Mouse (Mus musculus) ES-E14 (cell line): ENCODE measurements around the gene Olfr491. TPM values are rescaled to one million over a fixed set of nuclear protein-coding genes. Genes with fewer than 3 reads are reported as not detected.

Experiments
- DNase-seq: peaks from one replicate; pipeline ENCODE4 v3.0.0-alpha.2; 2013; ENCODE audit warnings: low read depth, low spot score
- H3K27ac ChIP-seq: 2 replicates; pipeline ENCODE4 v1.5.1; 2012; ENCODE audit warnings: low read depth, mild to moderate bottlenecking, low read length, moderate library complexity, mixed read lengths; ENCODE audit not compliant: poor library complexity, insufficient read depth, severe bottlenecking
- H3K36me3 ChIP-seq: 2 replicates; pipeline ENCODE4 v1.6.1; 2012; ENCODE audit warnings: mild to moderate bottlenecking, low read length, moderate library complexity, mixed read lengths; ENCODE audit not compliant: control insufficient read depth, poor library complexity, insufficient read depth, severe bottlenecking
- H3K4me1 ChIP-seq, 2 experiments: fragments of 150-350 bp in 1 of 2; sonication (generic) in 1 of 2; 2 replicates each; pipeline ENCODE4 v1.6.1; 2012; ENCODE audit warnings: low read length in 2 of 2, mild to moderate bottlenecking in 1 of 2, mixed read lengths in 1 of 2; ENCODE audit not compliant: control insufficient read depth in 2 of 2, insufficient read depth in 2 of 2, poor library complexity in 1 of 2
- H3K4me3 ChIP-seq, 2 experiments: fragments of 150-350 bp in 1 of 2; sonication (generic) in 1 of 2; 2 replicates each; pipeline ENCODE4 v1.5.1; 2012; ENCODE audit warnings: low read length in 2 of 2, low read depth in 1 of 2, mild to moderate bottlenecking in 1 of 2, mixed read lengths in 1 of 2; ENCODE audit not compliant: insufficient read depth in 1 of 2, poor library complexity in 1 of 2, severe bottlenecking in 1 of 2
- H3K9ac ChIP-seq: 2 replicates; pipeline ENCODE4 v1.6.1; 2012; ENCODE audit warnings: low read depth, mild to moderate bottlenecking, low read length, mixed read lengths; ENCODE audit not compliant: poor library complexity, insufficient read depth, severe bottlenecking
- H3K9me3 ChIP-seq: fragments of 150-350 bp; sonication (generic); 2 replicates; pipeline ENCODE4 v1.6.1; 2012; ENCODE audit warnings: low read depth, mild to moderate bottlenecking, low read length; ENCODE audit not compliant: control insufficient read depth, insufficient read depth
- CHD2 ChIP-seq: IDR thresholded peaks from 2 replicates; pipeline ENCODE4 v1.6.1; 2014; ENCODE audit warnings: mild to moderate bottlenecking, low read depth, low read length, inconsistent platforms
- HCFC1 ChIP-seq: IDR thresholded peaks from 2 replicates; pipeline ENCODE4 v1.6.1; 2012; ENCODE audit warnings: low read length, inconsistent platforms, borderline replicate concordance; ENCODE audit not compliant: insufficient read depth
- MAFK ChIP-seq: IDR thresholded peaks from 2 replicates; pipeline ENCODE4 v1.6.1; 2014; ENCODE audit warnings: mild to moderate bottlenecking, low read depth, low read length, inconsistent platforms; ENCODE audit not compliant: insufficient read depth
- ZC3H11A ChIP-seq: IDR thresholded peaks from 2 replicates; pipeline ENCODE4 v1.6.1; 2012; ENCODE audit warnings: low read depth, mild to moderate bottlenecking, inconsistent platforms, low read length, borderline replicate concordance
- ZNF384 ChIP-seq: IDR thresholded peaks from 2 replicates; pipeline ENCODE4 v1.6.1; 2012; ENCODE audit warnings: low read depth, low read length, inconsistent platforms
- in situ Hi-C, 2 experiments: fragments of 600-800 bp; cut with MboI; formaldehyde crosslinking; loops; one replicate each; pipeline ENCODE4 v1.15.1; 2025; ENCODE audit warnings: low sequenced_read_pairs in 2 of 2, inconsistent platforms in 1 of 2; ENCODE audit not compliant: unreplicated experiment in 2 of 2
- total RNA-seq: library from RNA; depleted of rRNA; stranded (reverse); fragments of 300-350 nt; gene quantifications from 2 replicates; pipeline ENCODE4 v1.2.3, GENCODE M21; 2012; rRNA removed

Gene Olfr491
- total RNA-seq = not detected in 2 replicates

DNA sequence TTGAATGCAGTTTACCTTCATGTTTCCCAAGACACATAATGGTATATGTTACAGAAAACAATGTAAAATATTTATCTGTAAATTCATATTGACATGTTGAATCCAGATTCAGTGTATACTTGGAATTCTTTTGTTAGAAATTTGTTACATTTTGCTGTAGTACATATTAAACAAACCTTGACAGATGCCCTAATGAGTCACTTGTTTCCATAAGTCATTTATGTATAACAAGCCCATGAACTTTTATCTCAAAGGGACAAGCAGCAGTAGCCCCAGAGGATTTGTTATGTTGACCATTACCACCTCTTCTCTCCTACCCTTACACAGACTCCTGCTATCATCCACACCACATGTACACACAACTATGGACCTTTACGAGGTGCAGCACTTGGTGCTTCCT lies at the start of gene Olfr491:
Olfr491 (plus strand) TSS at position 301 of the 400 bp plus-strand sequence.
- DNase-seq = no peak
- H3K4me3 ChIP-seq = no peak within 1 kb of the TSS
- TF ChIP-seq HCFC1 (no peak), ZNF384 (no peak)
- H3K4me1 ChIP-seq = no peaks in the 10 kb centered on the region
- H3K9me3 ChIP-seq = no peaks in the 10 kb centered on the region
- no peaks in the 10 kb centered on the region for H3K36me3 ChIP-seq
- in situ Hi-C loops = no loop called here
- H3K27ac ChIP-seq = no peak within 1 kb of the TSS
- H3K9ac ChIP-seq = no peak within 1 kb of the TSS

DNA sequence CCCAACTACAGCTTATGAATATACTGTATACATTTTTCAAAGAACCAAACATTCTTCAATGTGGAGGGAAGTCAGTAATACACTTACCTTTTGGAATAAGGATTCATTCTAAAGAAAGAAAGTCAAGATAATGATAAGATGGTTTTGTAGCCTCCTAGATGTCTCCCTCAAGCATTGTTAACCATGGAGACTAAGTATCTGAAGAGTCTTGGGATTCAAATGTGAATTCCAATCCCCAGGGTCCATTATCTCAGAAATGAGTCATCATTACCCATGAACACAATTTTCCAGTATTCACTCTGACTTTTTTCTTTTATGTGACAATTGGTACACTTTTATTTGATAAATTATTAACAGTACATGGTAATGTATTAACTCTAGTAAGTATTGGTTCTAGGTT lies 24.4 kb upstream of the Olfr491 start, which contains the start of gene Olfr490:
Olfr490 (minus strand) TSS at position 101 of the 400 bp plus-strand sequence.
- no peak within 1 kb of the TSS for H3K4me3 ChIP-seq
- in situ Hi-C loops = no loop called here
- DNase-seq = no peak
- no peak for TF ChIP-seq CHD2
- no peak for TF ChIP-seq ZNF384
- TF ChIP-seq MAFK = no peak
- TF ChIP-seq HCFC1 = no peak
- TF ChIP-seq ZC3H11A = no peak
- H3K36me3 ChIP-seq = no peaks in the 10 kb centered on the region
- no peak within 1 kb of the TSS for H3K9ac ChIP-seq
- no peak within 1 kb of the TSS for H3K27ac ChIP-seq
- no peaks in the 10 kb centered on the region for H3K9me3 ChIP-seq
- H3K4me1 ChIP-seq = no peaks in the 10 kb centered on the region

DNA sequence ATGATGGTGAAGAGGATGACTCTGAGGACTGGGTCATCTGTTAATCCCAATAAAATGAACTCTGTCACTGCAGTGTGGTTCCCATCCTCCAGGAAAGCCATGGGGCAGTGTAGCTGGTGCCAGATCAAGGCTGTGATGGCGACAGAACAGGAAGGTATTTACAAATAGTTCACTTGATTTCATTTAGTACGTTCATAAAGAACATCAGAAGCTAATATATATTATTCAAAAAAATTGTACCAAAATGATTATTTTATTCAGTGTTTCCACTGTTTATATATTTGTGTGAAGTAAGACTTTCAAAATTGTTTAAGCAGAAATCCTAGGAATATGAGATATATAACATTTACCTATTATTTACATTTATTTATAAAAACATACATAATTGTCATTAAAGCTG lies 10.3 kb downstream of the Olfr491 start, which contains the start of gene Olfr492:
Olfr492 (minus strand) TSS at position 101 of the 400 bp plus-strand sequence.
- TF ChIP-seq CHD2 = no peak
- no peak for TF ChIP-seq MAFK
- TF ChIP-seq ZNF384 = no peak
- TF ChIP-seq HCFC1 = no peak
- TF ChIP-seq ZC3H11A = no peak
- no peak within 1 kb of the TSS for H3K4me3 ChIP-seq
- H3K27ac ChIP-seq = no peak within 1 kb of the TSS
- H3K9ac ChIP-seq = no peak within 1 kb of the TSS
- no peaks in the 10 kb centered on the region for H3K36me3 ChIP-seq
- no peaks in the 10 kb centered on the region for H3K9me3 ChIP-seq
- DNase-seq = no peak
- in situ Hi-C loops = no loop called here
- no peaks in the 10 kb centered on the region for H3K4me1 ChIP-seq

DNA sequence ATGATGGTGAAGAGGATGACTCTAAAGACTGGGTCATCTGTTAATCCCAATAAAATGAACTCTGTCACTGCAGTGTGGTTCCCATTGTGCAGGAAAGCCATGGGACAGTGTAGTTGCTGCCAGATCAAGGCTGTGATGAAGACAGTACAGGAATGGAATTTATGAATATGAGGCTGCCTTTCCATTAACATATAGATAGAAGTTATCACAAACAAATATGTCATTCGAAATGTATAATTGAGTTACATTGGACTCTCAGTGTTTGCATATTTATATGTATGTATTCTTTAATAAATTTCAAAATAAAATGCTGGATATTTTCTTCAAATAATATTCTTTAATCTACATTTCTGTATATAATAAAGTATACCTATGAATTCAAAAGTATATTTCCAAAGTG lies 33.6 kb downstream of the Olfr491 start, which contains the start of gene Olfr493:
Olfr493 (minus strand) TSS at position 101 of the 400 bp plus-strand sequence.
- Histone ChIP-seq H3K4me1 (no peaks in the 10 kb centered on the region), H3K27ac (no peak within 1 kb of the TSS), H3K9ac (no peak within 1 kb of the TSS), H3K4me3 (no peak within 1 kb of the TSS), H3K9me3 (no peaks in the 10 kb centered on the region), H3K36me3 (no peaks in the 10 kb centered on the region)
- no peak for DNase-seq
- TF ChIP-seq CHD2 = no peak
- TF ChIP-seq ZNF384 = no peak
- TF ChIP-seq ZC3H11A = no peak
- no peak for TF ChIP-seq HCFC1
- no peak for TF ChIP-seq MAFK
- in situ Hi-C loops = no loop called here

DNA sequence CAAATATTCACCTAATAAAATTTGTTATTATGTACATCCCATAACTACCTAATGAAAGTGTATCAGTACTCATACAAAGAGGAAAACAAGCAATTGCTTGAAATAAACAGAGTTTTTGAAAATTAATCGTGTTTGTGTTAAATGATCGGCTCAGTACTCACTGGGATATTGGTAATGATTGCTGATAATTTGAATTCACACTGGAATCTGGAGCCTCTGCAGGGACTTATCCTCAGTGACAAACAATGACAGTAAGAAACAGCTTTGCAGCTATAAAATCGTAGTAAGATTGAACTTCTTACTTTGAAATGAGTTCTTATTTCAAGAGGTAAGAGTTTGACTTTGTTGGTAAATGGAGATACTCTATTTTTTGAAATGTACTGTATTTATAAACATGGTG lies 51.8 kb downstream of the Olfr491 start, which contains the start of gene Olfr494:
Olfr494 (plus strand) TSS at position 301 of the 400 bp plus-strand sequence.
- no peak for TF ChIP-seq ZC3H11A
- TF ChIP-seq CHD2 = no peak
- TF ChIP-seq ZNF384 = no peak
- no peak for TF ChIP-seq HCFC1
- TF ChIP-seq MAFK = no peak
- DNase-seq = no peak
- no peaks in the 10 kb centered on the region for H3K9me3 ChIP-seq
- H3K4me3 ChIP-seq = no peak within 1 kb of the TSS
- H3K4me1 ChIP-seq = no peaks in the 10 kb centered on the region
- H3K27ac ChIP-seq = no peak within 1 kb of the TSS
- no peak within 1 kb of the TSS for H3K9ac ChIP-seq
- in situ Hi-C loops = no loop called here
- H3K36me3 ChIP-seq = no peaks in the 10 kb centered on the region

Other genes starting within 250 kb of the Olfr491 start
- not detected in 2 replicates for gene Olfr480, start 246.1 kb upstream of the Olfr491 start, total RNA-seq
- not detected in 2 replicates for gene Olfr481, start 233.6 kb upstream of the Olfr491 start, total RNA-seq
- not detected in 2 replicates for gene Olfr482, start 215.9 kb upstream of the Olfr491 start, total RNA-seq
- gene Olfr483, start 212.6 kb upstream of the Olfr491 start, total RNA-seq = not detected in 2 replicates
- gene Olfr484, start 186.0 kb upstream of the Olfr491 start, total RNA-seq = not detected in 2 replicates
- gene Olfr485, start 153.6 kb upstream of the Olfr491 start, total RNA-seq = not detected in 2 replicates
- not detected in 2 replicates for gene Olfr486, start 140.7 kb upstream of the Olfr491 start, total RNA-seq
- gene Olfr487, start 98.8 kb upstream of the Olfr491 start, total RNA-seq = not detected in 2 replicates
- gene Olfr488, start 55.1 kb upstream of the Olfr491 start, total RNA-seq = not detected in 2 replicates
- gene Olfr490, start 24.5 kb upstream of the Olfr491 start, total RNA-seq = not detected in 2 replicates
- gene Olfr492, start 10.2 kb downstream of the Olfr491 start, total RNA-seq = not detected in 2 replicates
- not detected in 2 replicates for gene Olfr493, start 33.5 kb downstream of the Olfr491 start, total RNA-seq
- gene Olfr494, start 51.9 kb downstream of the Olfr491 start, total RNA-seq = not detected in 2 replicates
- gene Olfr495, start 79.7 kb downstream of the Olfr491 start, total RNA-seq = not detected in 2 replicates
- gene Olfr497, start 107.0 kb downstream of the Olfr491 start, total RNA-seq = not detected in 2 replicates
- not detected in 2 replicates for gene Olfr498, start 151.9 kb downstream of the Olfr491 start, total RNA-seq
- not detected in 2 replicates for gene Olfr502, start 211.6 kb downstream of the Olfr491 start, total RNA-seq
- gene Olfr503, start 231.1 kb downstream of the Olfr491 start, total RNA-seq = 0.36 TPM in 1 of 2 replicates, not detected in the other